Mouse (Mus musculus) cortical plate, adult 2 months (tissue): ENCODE results near the gene Plekha7.

Source experiments
- CTCF ChIP-seq: fragments of 200-500 bp; IDR thresholded peaks from 2 replicates; pipeline ENCODE4 v1.5.1; 2011; ENCODE audit warnings: mild to moderate bottlenecking, control low read depth, low read length; ENCODE audit not compliant: insufficient read depth; ENCODE audit errors: extremely low read depth
- POLR2A ChIP-seq: fragments of 200-500 bp; IDR thresholded peaks from 2 replicates; pipeline ENCODE4 v1.6.1; 2011; ENCODE audit warnings: mild to moderate bottlenecking, low read length, control low read depth; ENCODE audit not compliant: insufficient read depth; ENCODE audit errors: extremely low read depth

DNA sequence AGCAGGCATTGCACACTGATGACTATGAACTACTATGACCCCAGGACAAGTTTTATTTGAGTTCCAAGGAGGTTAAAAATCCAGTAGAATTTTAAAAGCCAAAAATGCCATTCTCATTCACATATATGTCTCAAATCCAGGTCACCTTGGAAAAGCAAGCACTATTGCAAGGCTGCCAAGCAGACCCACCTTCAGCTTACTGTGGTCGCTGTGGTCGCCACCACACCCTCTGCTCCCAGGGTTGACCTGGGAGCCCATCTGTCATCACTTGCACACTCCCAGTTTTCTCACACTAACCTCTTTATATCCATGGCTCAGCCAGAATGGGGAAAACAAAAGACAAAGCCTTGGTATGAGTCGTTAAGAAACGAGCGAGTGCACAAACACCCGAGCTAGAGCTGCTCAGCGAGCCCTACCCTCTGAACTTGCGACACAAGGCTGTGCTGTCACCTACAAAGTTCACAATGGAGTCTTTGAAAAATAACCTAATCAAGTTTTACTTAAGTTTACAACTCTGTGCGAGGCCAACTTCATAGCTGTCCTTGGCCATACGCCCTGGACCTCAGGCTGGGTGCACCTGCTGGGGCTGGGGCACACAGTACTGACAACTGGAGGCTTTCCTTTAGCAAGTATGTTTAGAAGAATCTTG lies 106.0 kb downstream of the Plekha7 start:
- no peak for TF ChIP-seq CTCF
- TF ChIP-seq POLR2A = no peak
